Mouse (Mus musculus): ENCODE measurements around the gene Krba1. TPM values are rescaled to one million over a fixed set of nuclear protein-coding genes. Genes with fewer than 3 reads are reported as not detected.

Krba1 gene
- 26.2 TPM for polyA plus RNA-seq (2017; shearing (Covaris generic))

DNA sequence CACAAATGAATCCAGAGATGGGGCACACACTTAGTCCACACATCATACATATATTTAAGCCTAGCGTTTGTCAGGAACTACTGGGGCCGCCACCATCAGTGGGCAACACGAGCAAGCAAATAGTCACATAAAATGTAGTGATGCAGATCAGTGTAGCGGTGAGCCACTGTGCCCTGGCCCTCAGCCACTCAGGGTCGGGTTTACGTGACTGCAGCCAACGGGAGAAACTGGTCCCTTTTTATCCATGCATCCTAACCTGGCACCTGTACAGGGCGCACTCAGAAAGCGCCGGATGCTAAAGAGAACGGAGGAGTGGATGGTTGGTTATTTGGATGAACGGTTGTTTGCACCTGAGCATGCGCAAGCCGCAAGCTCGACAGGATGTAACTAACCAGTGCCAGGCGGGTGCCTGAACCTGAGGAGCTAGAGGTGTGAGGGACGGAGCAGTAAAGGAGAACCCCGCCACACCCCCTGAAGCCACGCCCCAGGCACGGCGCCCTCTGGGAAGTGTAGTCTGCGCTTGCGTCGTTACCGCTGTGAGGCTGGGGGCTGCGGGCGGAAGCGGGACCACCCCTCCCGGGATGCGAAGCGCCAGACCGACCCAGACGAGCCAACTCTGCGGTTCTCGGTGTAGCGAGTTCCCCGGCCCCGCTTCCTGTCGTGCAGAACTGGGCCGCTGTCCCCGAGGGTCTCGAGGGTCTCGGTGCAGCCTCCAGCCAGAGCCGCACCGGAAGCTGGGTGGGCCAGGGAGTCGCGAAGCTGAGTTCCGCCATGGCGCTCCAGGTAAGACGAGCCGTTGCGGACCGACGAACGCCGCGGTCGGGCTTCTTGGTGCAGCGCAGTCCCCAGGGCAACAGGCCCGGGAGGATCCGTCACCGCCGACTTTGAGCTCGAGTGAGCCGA, at the start of gene Krba1:
Gene Krba1, plus strand, starts transcription at position 482 of the 903 bp plus-strand sequence.

DNA sequence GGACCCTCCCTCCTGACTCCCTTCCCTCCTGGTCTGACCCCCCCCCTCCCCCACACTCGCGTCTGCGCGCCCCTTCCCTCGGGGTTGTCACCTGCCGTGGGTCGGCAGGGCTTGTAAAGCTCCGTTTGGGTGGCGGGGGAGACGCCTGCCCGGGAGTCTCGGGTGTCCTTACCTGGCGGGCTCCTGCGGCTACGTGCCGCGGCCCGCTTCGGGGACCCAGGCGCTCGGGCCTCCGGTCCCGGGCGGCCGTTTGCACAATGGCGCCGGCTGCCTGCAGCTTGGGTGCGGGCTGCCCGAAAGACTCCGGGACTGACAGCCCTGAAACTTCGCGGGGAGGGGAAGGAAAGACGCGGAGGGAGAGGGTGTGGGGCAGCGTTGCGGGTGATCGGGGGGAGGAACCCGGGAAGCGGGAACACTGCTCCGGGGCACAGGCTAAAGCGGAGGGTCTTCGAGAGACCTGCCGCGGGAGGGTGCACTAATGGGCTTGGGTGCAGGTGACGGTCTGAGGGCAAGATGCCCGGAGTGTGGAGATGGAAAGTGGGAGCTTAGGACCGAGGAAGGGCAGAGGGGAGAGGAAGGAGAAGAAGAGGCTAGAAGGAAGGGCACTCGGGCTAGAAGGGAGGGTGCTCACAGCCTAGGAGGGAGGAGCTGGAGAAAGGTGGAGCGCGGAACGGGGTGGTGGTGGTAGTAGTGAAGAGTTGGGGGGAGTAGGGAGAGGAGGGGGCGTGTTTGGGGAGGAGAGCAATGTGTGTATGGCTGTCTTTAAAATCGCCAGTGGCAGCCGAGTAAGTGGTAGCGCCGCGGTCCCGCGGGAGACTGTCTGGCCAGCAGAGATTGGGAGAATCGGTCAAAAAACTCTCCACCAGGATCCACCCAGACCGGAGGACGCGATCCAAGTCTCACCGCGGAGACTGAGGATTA, 50.1 kb downstream of the Krba1 start, which contains the start of gene Zfp467:
Gene Zfp467, minus strand, starts transcription at position 645 of the 921 bp plus-strand sequence.

DNA sequence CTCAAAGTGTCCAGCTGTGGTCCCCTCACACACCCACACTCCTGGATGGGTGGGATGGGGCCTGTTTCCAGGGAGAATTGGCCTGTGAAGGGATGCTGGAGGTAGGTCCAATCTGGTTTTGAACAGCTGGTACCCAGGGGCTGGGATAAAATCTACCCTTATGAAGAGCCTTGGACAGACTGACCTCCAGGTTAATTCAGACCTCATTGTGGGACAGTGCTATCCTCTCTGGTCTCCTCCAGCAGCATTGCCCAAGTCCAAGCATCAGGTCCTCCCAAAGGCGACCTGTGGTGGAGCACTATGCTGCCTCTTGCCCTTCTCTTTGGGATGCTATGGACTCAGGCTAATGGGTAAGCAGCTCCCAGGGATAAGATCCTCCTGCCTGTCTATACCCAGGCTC, 52.5 kb downstream of the Krba1 start, which contains the start of gene Sspo:
Gene Sspo, plus strand, starts transcription at position 301 of the 400 bp plus-strand sequence.

Other genes starting within 250 kb of the Krba1 start
- 32.5 TPM for gene Zfp467, start 50.2 kb downstream of the Krba1 start, polyA plus RNA-seq (2017; shearing (Covaris generic))
- gene Sspo, start 52.6 kb downstream of the Krba1 start, polyA plus RNA-seq (2017; shearing (Covaris generic)) = 0.23 TPM
- 0.24 TPM for gene Atp6v0e2, start 142.0 kb downstream of the Krba1 start, polyA plus RNA-seq (2017; shearing (Covaris generic))
- 44.5 TPM for gene Lrrc61, start 159.2 kb downstream of the Krba1 start, polyA plus RNA-seq (2017; shearing (Covaris generic))
- 0.17 TPM for gene Rarres2, start 177.2 kb downstream of the Krba1 start, polyA plus RNA-seq (2017; shearing (Covaris generic))
- not detected for gene Gm45021, start 194.0 kb downstream of the Krba1 start, polyA plus RNA-seq (2017; shearing (Covaris generic))
- gene Repin1, start 198.3 kb downstream of the Krba1 start, polyA plus RNA-seq (2017; shearing (Covaris generic)) = 2.7 TPM
- not detected for gene Gm44965, start 198.4 kb downstream of the Krba1 start, polyA plus RNA-seq (2017; shearing (Covaris generic))
- gene Zfp775, start 206.5 kb downstream of the Krba1 start, polyA plus RNA-seq (2017; shearing (Covaris generic)) = 9.4 TPM
- gene AI854703, start 231.2 kb downstream of the Krba1 start, polyA plus RNA-seq (2017; shearing (Covaris generic)) = 4.3 TPM

Data from CD4-positive, CD25-positive, alpha-beta regulatory T cell (primary cell).